Mouse (Mus musculus) embryonic facial prominence, embryonic 15.5 days (tissue): Measurements from ENCODE around the gene Cplx2. TPM values are rescaled to one million over a fixed set of nuclear protein-coding genes. Genes with fewer than 3 reads are reported as not detected.

Source experiments
- ATAC-seq: fragments of 200-750 bp; cut with Nextera tagmentation; 2 replicates; pipeline ENCODE4 v1.8.0; 2017; ENCODE audit warnings: low read depth, moderate TSS enrichment; ENCODE audit not compliant: insufficient number of reproducible peaks, low FRiP score, low TSS enrichment
- H3K27ac ChIP-seq: fragments of 300-500 bp; sonication (generic); replicated peaks from 2 replicates; pipeline ENCODE4 v1.5.1; 2015; ENCODE audit warnings: mild to moderate bottlenecking, inconsistent platforms
- H3K27me3 ChIP-seq: fragments of 300-500 bp; sonication (generic); 2 replicates; pipeline ENCODE4 v1.6.1; 2015; ENCODE audit warnings: inconsistent platforms
- H3K36me3 ChIP-seq: fragments of 300-500 bp; sonication (generic); 2 replicates; pipeline ENCODE4 v1.6.1; 2015; ENCODE audit warnings: mild to moderate bottlenecking, inconsistent platforms
- H3K4me1 ChIP-seq: fragments of 300-500 bp; sonication (generic); 2 replicates; pipeline ENCODE4 v1.6.1; 2015; ENCODE audit warnings: inconsistent platforms
- H3K4me2 ChIP-seq: fragments of 300-500 bp; sonication (generic); replicated peaks from 2 replicates; pipeline ENCODE4 v1.6.1; 2015; ENCODE audit warnings: mild to moderate bottlenecking, inconsistent platforms
- H3K4me3 ChIP-seq: fragments of 300-500 bp; sonication (generic); replicated peaks from 2 replicates; pipeline ENCODE4 v1.5.1; 2015; ENCODE audit warnings: mild to moderate bottlenecking, inconsistent platforms
- H3K9ac ChIP-seq: fragments of 300-500 bp; sonication (generic); 2 replicates; pipeline ENCODE4 v1.6.1; 2015; ENCODE audit warnings: inconsistent platforms
- H3K9me3 ChIP-seq: fragments of 300-500 bp; sonication (generic); replicated peaks from 2 replicates; pipeline ENCODE4 v1.6.1; 2016; ENCODE audit warnings: inconsistent platforms
- WGBS: fragments of 180-500 bp; shearing (Covaris S2); methylation state at CpG from one replicate; pipeline ENCODE4 v1.1.7; 2015; 5-methylcytosine and 5-hydroxymethylcytosine counted together
- polyA plus RNA-seq: library from polyadenylated mRNA; unstranded; fragments of >200 nt; fragmentation: Nextera tagmentation; extraction: Ambion mirVana; gene quantifications from 2 replicates; pipeline ENCODE4 v1.2.1, GENCODE M21; 2015

Cplx2 gene
- polyA plus RNA-seq, 1 experiment from 2014 or later: 7.7 TPM

DNA sequence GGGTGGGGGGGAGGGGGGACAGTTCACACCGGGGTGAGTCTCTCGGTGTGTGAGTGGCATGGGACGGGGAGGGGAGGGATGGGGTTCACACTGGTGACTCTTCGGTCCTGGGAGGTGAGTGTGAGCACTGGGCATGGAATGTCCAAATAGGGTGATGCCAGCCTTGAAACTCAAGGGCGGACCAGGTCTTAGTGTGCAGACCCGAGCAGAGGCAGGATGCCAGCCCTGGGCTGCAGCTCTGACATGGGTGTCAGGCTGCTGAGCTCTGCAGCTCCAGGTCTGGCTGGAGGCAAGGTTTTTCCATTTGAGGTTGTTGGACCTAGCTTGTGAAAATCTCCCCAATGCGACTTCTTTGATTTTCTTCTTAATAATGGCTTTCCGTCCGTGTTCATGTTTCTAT lies 60.0 kb downstream of the Cplx2 start:
- H3K27ac ChIP-seq: no peak overlapping the region
- no peak for ATAC-seq
- H3K9me3 ChIP-seq: no peaks in the 10 kb centered on the region
- no peaks in the 10 kb centered on the region for H3K27me3 ChIP-seq
- H3K4me2 ChIP-seq: no peak overlapping the region
- no peak overlapping the region for H3K9ac ChIP-seq
- H3K4me3 ChIP-seq: no peak overlapping the region
- 78% methylated on average over 9 of the region's 9 CpGs for WGBS
- no peaks in the 10 kb centered on the region for H3K4me1 ChIP-seq
- H3K36me3 ChIP-seq: no peaks in the 10 kb centered on the region

Other genes starting within 250 kb of the Cplx2 start
- gene Hrh2, start 179.2 kb upstream of the Cplx2 start, polyA plus RNA-seq: 0.09 and 0.12 TPM in 2 replicates
- gene Thoc3, start 97.5 kb downstream of the Cplx2 start, polyA plus RNA-seq: 99.8 and 112 TPM in 2 replicates
- 13.7 and 14.1 TPM in 2 replicates for gene Simc1, start 132.4 kb downstream of the Cplx2 start, polyA plus RNA-seq
- gene 4833439L19Rik, start 194.1 kb downstream of the Cplx2 start, polyA plus RNA-seq: 133 and 142 TPM in 2 replicates
- 29.1 and 29.2 TPM in 2 replicates for gene Arl10, start 203.7 kb downstream of the Cplx2 start, polyA plus RNA-seq
- 88.1 and 90.6 TPM in 2 replicates for gene Nop16, start 218.7 kb downstream of the Cplx2 start, polyA plus RNA-seq
- 179 and 183 TPM in 2 replicates for gene Higd2a, start 218.9 kb downstream of the Cplx2 start, polyA plus RNA-seq
- 79.3 and 82.1 TPM in 2 replicates for gene Cltb, start 240.0 kb downstream of the Cplx2 start, polyA plus RNA-seq